Mouse (Mus musculus): ENCODE measurements around the gene Acbd7.

Gene Acbd7

GRCm38 (mm10) chr2:3357887-3358286 is 21.9 kb downstream of the Acbd7 start:
- in situ Hi-C loops (cut with MboI; ENCODE audit: unreplicated experiment in 2 of 2), result no loop called here

- in situ Hi-C loops (cut with MboI; ENCODE audit: unreplicated experiment in 2 of 2), result no loop called here
Observed at GRCm38 (mm10) chr2:3361067-3361466, 25.1 kb downstream of the Acbd7 start.

- in situ Hi-C loops (cut with MboI; ENCODE audit: unreplicated experiment in 2 of 2), result no loop called here
Observed at GRCm38 (mm10) chr2:3365127-3365526, 29.2 kb downstream of the Acbd7 start.

- in situ Hi-C loops (cut with MboI; ENCODE audit: unreplicated experiment in 2 of 2), result no loop called here
Observed at GRCm38 (mm10) chr2:3387105-3387860, 51.3 kb downstream of the Acbd7 start.

All from v-Abl transformed pro-B cells (cell line).